Mouse (Mus musculus): Measurements from ENCODE around the gene Ppm1a.

The Ppm1a gene

GRCm38 (mm10) chr12:72828846-72829556 is 71.7 kb downstream of the Ppm1a start:
- no peak for DNase-seq (ENCODE audit: low spot score)

DNA sequence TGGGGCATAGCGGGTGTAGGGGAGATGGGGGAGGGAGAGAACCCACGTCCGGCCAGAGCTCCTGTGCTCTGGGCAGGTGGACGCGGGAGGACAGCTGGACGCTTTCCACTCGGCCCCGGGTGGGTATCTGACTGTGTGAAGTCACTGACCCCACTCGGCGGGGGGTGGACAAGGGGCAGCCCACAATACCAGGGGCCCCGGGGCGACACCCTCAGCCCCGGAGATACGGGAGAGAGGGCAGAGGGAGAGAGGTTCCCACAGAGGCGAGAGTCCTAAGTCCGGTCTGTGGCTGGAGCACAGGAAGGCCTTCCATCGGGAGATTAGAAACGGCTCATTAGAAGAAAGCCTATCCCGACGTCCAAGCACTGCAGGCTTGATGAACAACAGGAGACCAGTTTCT is 72.5 kb downstream of the Ppm1a start:
- no peak for DNase-seq (ENCODE audit: low spot score)

DNA sequence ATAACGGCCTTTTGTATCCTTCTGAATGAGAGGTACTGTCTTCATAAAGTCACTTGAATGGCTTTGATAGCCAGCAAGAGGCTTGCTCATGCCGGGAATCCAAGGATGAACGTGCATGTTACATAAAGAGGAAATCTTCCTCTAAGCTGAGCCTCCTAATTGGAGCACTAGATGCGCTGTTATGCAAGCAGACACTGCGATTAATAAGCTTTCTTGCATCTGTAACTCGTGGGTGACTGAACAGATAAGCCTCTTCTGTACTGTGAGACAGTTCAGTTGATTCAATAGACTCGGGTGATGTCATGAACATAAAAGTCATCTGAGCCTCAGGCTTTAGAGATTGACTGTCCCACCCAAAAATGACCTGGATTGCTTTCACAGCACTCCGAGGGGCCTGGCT is 73.1 kb downstream of the Ppm1a start:
- no peak for DNase-seq (ENCODE audit: low spot score)

- no peak for DNase-seq (ENCODE audit: low spot score)
Observed at GRCm38 (mm10) chr12:72831711-72832432, 74.6 kb downstream of the Ppm1a start.

GRCm38 (mm10) chr12:72834773-72835517 is 77.7 kb downstream of the Ppm1a start:
- DNase-seq (ENCODE audit: low spot score), result peak; percentile 63

GRCm38 (mm10) chr12:72835518-72836015 is 78.3 kb downstream of the Ppm1a start:
- DNase-seq (ENCODE audit: low spot score), result no peak

DNA sequence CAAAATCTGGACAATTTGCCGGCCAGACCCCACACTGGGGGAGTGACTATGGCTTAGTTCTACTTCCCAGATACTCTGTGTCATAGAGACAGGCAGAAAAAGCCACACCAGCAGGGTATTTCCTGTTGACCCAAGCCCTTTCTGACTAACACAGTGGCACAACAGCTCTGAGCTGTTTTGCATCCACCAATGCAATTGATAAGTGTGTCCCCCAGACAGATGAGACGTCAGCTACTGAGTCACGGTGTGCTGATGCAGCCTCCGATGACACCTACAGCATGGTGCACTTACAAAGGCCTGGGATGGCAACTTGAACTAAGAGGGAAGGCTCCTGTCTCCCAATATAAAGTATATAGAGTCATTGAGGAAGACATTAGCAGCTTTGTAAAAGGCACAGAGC is 80.0 kb downstream of the Ppm1a start:
- DNase-seq (ENCODE audit: low spot score), result no peak

DNA sequence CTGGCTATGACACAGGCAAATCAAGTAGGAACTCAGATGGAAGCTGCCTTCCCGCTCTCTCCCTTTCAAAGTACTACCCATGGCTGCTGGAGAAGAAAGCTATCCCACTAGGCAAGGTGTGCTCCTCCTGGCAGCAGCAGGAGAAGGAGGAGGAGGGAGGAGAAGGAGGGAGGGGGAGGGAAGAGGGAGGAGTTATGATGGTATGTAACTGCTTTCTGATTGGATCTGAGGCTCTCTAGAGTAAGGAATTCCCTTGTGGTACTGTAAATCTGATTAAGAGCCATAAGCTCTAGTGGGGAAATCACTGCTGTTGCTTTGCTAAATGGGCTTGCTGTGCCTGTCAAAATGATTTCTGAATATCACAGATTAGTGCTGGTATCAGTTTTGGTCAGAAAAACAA is 84.2 kb downstream of the Ppm1a start:
- no peak for DNase-seq (ENCODE audit: low spot score)

DNA sequence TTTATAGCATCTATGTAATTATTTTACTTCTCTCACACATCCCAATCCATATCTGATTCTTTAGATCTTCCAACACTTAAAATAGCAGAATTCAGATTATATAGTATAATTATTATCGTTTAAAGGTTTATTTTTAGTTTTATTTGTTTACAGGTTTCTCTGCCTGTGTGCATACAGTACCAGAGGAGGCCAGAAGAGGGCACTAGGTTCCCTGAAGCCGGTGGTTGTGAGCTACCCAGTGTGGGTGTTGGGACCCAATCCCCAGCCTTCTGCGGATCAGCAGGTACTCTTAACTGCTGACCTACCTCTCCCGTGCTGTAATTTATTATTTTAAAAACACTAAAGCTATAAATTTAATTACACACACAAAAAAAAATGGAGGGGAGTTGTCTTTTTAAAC is 85.9 kb downstream of the Ppm1a start:
- DNase-seq (ENCODE audit: low spot score), result no peak

GRCm38 (mm10) chr12:72843555-72843954 is 86.3 kb downstream of the Ppm1a start:
- no peak for DNase-seq (ENCODE audit: low spot score)

- peak; percentile 81 for DNase-seq (ENCODE audit: low spot score)
Observed at GRCm38 (mm10) chr12:72843973-72844620, 86.8 kb downstream of the Ppm1a start.

DNA sequence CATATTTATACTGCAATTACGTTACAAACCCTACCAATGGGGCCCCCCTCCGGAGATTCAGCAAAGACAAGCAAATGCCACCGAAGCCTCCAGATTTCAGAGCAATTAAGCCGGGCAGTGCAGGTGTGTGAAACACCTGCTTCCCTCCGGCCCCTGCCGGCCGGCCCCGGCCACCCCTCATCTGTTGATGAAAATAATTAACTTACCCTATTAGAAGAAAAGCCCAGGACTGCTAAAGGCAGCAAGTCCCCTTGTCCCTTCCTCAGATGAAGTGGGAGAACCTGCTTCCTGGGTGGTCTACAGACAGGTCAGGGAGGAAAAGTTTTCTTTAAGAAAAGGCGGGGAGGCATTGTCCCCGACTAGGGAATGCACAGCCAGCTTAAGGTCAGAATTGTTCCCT is 88.7 kb downstream of the Ppm1a start:
- no peak for DNase-seq (ENCODE audit: low spot score)

GRCm38 (mm10) chr12:72847725-72848124 is 90.5 kb downstream of the Ppm1a start:
- peak; percentile 85 for DNase-seq (ENCODE audit: low spot score)

Measured in embryo, embryonic 10.5 days (tissue).